Mouse (Mus musculus) limb, embryonic 10.5 days (tissue): ENCODE results near the gene Thsd4. TPM values are rescaled to one million over a fixed set of nuclear protein-coding genes. Genes with fewer than 3 reads are reported as not detected.

Experiments used
- DNase-seq: peaks from one replicate; pipeline ENCODE4 v3.0.0-alpha.2; 2017; ENCODE audit warnings: low spot score
- H3K27ac ChIP-seq: fragments of 300-500 bp; sonication (generic); 2 replicates; pipeline ENCODE4 v1.5.1; 2016; ENCODE audit warnings: mild to moderate bottlenecking
- H3K27me3 ChIP-seq: fragments of 300-500 bp; sonication (generic); 2 replicates; pipeline ENCODE4 v1.6.1; 2016; ENCODE audit warnings: low read depth, mild to moderate bottlenecking; ENCODE audit not compliant: poor library complexity, severe bottlenecking
- H3K36me3 ChIP-seq: fragments of 300-500 bp; sonication (generic); 2 replicates; pipeline ENCODE4 v1.6.1; 2016; ENCODE audit warnings: mild to moderate bottlenecking, moderate library complexity
- H3K4me1 ChIP-seq: fragments of 300-500 bp; sonication (generic); 2 replicates; pipeline ENCODE4 v1.6.1; 2016
- H3K4me3 ChIP-seq: fragments of 300-500 bp; sonication (generic); 2 replicates; pipeline ENCODE4 v1.5.1; 2016; ENCODE audit warnings: mild to moderate bottlenecking, moderate library complexity
- H3K9me3 ChIP-seq: fragments of 300-500 bp; sonication (generic); replicated peaks from 2 replicates; pipeline ENCODE4 v1.6.1; 2016; ENCODE audit warnings: mild to moderate bottlenecking
- WGBS: fragments of 180-500 bp; shearing (Covaris S2); methylation state at CpG from one replicate; pipeline ENCODE4 v1.1.7; 2016; 5-methylcytosine and 5-hydroxymethylcytosine counted together
- polyA plus RNA-seq: library from polyadenylated mRNA; unstranded; fragments of >200 nt; fragmentation: Nextera tagmentation; extraction: Ambion mirVana; gene quantifications from 2 replicates; pipeline ENCODE4 v1.2.1, GENCODE M21; 2016

Thsd4 gene
- polyA plus RNA-seq, 1 experiment from 2014 or later = 11.8 TPM

GRCm38 (mm10) chr9:60054951-60055350 is 466.9 kb downstream of the Thsd4 start:
- Histone ChIP-seq H3K4me1 (peaks cover 4% of the 10 kb centered on the region), H3K27me3 (no peaks in the 10 kb centered on the region), H3K36me3 (no peaks in the 10 kb centered on the region), H3K27ac (no peak overlapping the region), H3K9me3 (no peaks in the 10 kb centered on the region), H3K4me3 (no peak overlapping the region)
- 82% methylated on average over 5 of the region's 5 CpGs for WGBS
- DNase-seq = no peak

GRCm38 (mm10) chr9:60053117-60053516 is 468.7 kb downstream of the Thsd4 start:
- H3K4me1 ChIP-seq = peaks cover 4% of the 10 kb centered on the region
- no peak overlapping the region for H3K4me3 ChIP-seq
- no peak overlapping the region for H3K27ac ChIP-seq
- DNase-seq = no peak
- no peaks in the 10 kb centered on the region for H3K27me3 ChIP-seq
- no peaks in the 10 kb centered on the region for H3K36me3 ChIP-seq
- WGBS = 98% methylated on average over 5 of the region's 5 CpGs
- H3K9me3 ChIP-seq = no peaks in the 10 kb centered on the region

GRCm38 (mm10) chr9:60052415-60052814 is 469.4 kb downstream of the Thsd4 start:
- H3K27me3 ChIP-seq = no peaks in the 10 kb centered on the region
- H3K27ac ChIP-seq = no peak overlapping the region
- no peak overlapping the region for H3K4me3 ChIP-seq
- H3K9me3 ChIP-seq = no peaks in the 10 kb centered on the region
- H3K36me3 ChIP-seq = no peaks in the 10 kb centered on the region
- no peak for DNase-seq
- WGBS = 79% methylated on average over 4 of the region's 4 CpGs
- H3K4me1 ChIP-seq = peaks cover 4% of the 10 kb centered on the region

GRCm38 (mm10) chr9:60043175-60043574 is 478.7 kb downstream of the Thsd4 start:
- peak; percentile 23 for DNase-seq
- Histone ChIP-seq H3K9me3 (no peaks in the 10 kb centered on the region), H3K4me3 (no peak overlapping the region), H3K36me3 (0 out of 2 replicates have a peak, but pooled peaks cover 5% of the 10 kb centered on the region), H3K27ac (no peak overlapping the region), H3K27me3 (no peaks in the 10 kb centered on the region), H3K4me1 (peaks cover 24% of the 10 kb centered on the region)
- 89% methylated on average over 1 of the region's 1 CpGs for WGBS

GRCm38 (mm10) chr9:60034883-60035282 is 487.0 kb downstream of the Thsd4 start:
- H3K4me3 ChIP-seq = no peak overlapping the region
- H3K27me3 ChIP-seq = no peaks in the 10 kb centered on the region
- peaks cover 31% of the 10 kb centered on the region for H3K4me1 ChIP-seq
- DNase-seq = no peak
- H3K27ac ChIP-seq = no peak overlapping the region
- WGBS = 95% methylated on average over 4 of the region's 4 CpGs
- no peaks in the 10 kb centered on the region for H3K9me3 ChIP-seq
- no peaks in the 10 kb centered on the region for H3K36me3 ChIP-seq

GRCm38 (mm10) chr9:60027234-60027633 is 494.6 kb downstream of the Thsd4 start:
- no peak for DNase-seq
- Histone ChIP-seq H3K9me3 (no peaks in the 10 kb centered on the region), H3K4me1 (peaks cover 49% of the 10 kb centered on the region), H3K27me3 (no peaks in the 10 kb centered on the region), H3K27ac (no peak overlapping the region), H3K36me3 (no peaks in the 10 kb centered on the region), H3K4me3 (no peak overlapping the region)
- 78% methylated on average over 4 of the region's 4 CpGs for WGBS

GRCm38 (mm10) chr9:60026795-60027194 is 495.1 kb downstream of the Thsd4 start:
- Histone ChIP-seq H3K36me3 (no peaks in the 10 kb centered on the region), H3K27me3 (no peaks in the 10 kb centered on the region), H3K4me3 (no peak overlapping the region), H3K27ac (no peak overlapping the region), H3K9me3 (no peaks in the 10 kb centered on the region), H3K4me1 (peaks cover 52% of the 10 kb centered on the region)
- no peak for DNase-seq
- 79% methylated on average over 2 of the region's 2 CpGs for WGBS

- no peaks in the 10 kb centered on the region for H3K36me3 ChIP-seq
- no peak overlapping the region for H3K4me3 ChIP-seq
- DNase-seq = no peak
- H3K27ac ChIP-seq = no peak overlapping the region
- H3K9me3 ChIP-seq = no peaks in the 10 kb centered on the region
- H3K4me1 ChIP-seq = peaks cover 56% of the 10 kb centered on the region
- 70% methylated on average over 6 of the region's 6 CpGs for WGBS
- no peaks in the 10 kb centered on the region for H3K27me3 ChIP-seq
Observed at GRCm38 (mm10) chr9:60025919-60026318, 495.9 kb downstream of the Thsd4 start.

- H3K4me1 ChIP-seq = peaks cover 65% of the 10 kb centered on the region
- no peaks in the 10 kb centered on the region for H3K9me3 ChIP-seq
- no peak overlapping the region for H3K27ac ChIP-seq
- WGBS = 6% methylated on average over 5 of the region's 5 CpGs
- DNase-seq = no peak
- no peaks in the 10 kb centered on the region for H3K36me3 ChIP-seq
- no peaks in the 10 kb centered on the region for H3K27me3 ChIP-seq
- H3K4me3 ChIP-seq = no peak overlapping the region
Observed at GRCm38 (mm10) chr9:60024971-60025370, 496.9 kb downstream of the Thsd4 start.

- no peak overlapping the region for H3K27ac ChIP-seq
- H3K27me3 ChIP-seq = no peaks in the 10 kb centered on the region
- no peaks in the 10 kb centered on the region for H3K36me3 ChIP-seq
- peaks cover 66% of the 10 kb centered on the region for H3K4me1 ChIP-seq
- DNase-seq = no peak
- 16% methylated on average over 5 of the region's 5 CpGs for WGBS
- no peak overlapping the region for H3K4me3 ChIP-seq
- H3K9me3 ChIP-seq = no peaks in the 10 kb centered on the region
Observed at GRCm38 (mm10) chr9:60024545-60024944, 497.3 kb downstream of the Thsd4 start.

GRCm38 (mm10) chr9:60022331-60022730 is 499.5 kb downstream of the Thsd4 start:
- DNase-seq = no peak
- 55% methylated on average over 3 of the region's 3 CpGs for WGBS
- Histone ChIP-seq H3K4me3 (no peak overlapping the region), H3K27ac (peak overlapping the region; percentile 66), H3K36me3 (no peaks in the 10 kb centered on the region), H3K9me3 (no peaks in the 10 kb centered on the region), H3K27me3 (no peaks in the 10 kb centered on the region), H3K4me1 (peaks cover 59% of the 10 kb centered on the region)

- no peak for DNase-seq
- Histone ChIP-seq H3K4me1 (peaks cover 48% of the 10 kb centered on the region), H3K27me3 (no peaks in the 10 kb centered on the region), H3K27ac (no peak overlapping the region), H3K9me3 (no peaks in the 10 kb centered on the region), H3K4me3 (no peak overlapping the region), H3K36me3 (no peaks in the 10 kb centered on the region)
- 21% methylated on average over 1 of the region's 1 CpGs for WGBS
Observed at GRCm38 (mm10) chr9:60020444-60020843, 501.4 kb downstream of the Thsd4 start.

- no peaks in the 10 kb centered on the region for H3K27me3 ChIP-seq
- H3K9me3 ChIP-seq = no peaks in the 10 kb centered on the region
- peaks cover 4% of the 10 kb centered on the region for H3K4me1 ChIP-seq
- H3K36me3 ChIP-seq = no peaks in the 10 kb centered on the region
- no peak overlapping the region for H3K4me3 ChIP-seq
- WGBS = 79% methylated on average over 1 of the region's 1 CpGs
- H3K27ac ChIP-seq = no peak overlapping the region
- DNase-seq = no peak
Observed at GRCm38 (mm10) chr9:60010285-60010684, 511.6 kb downstream of the Thsd4 start.

GRCm38 (mm10) chr9:60008936-60009335 is 512.9 kb downstream of the Thsd4 start:
- Histone ChIP-seq H3K4me3 (no peak overlapping the region), H3K27ac (peak overlapping the region; percentile 26; the same call in 1 of the 2 replicates), H3K27me3 (no peaks in the 10 kb centered on the region), H3K9me3 (no peaks in the 10 kb centered on the region), H3K36me3 (no peaks in the 10 kb centered on the region), H3K4me1 (peaks cover 4% of the 10 kb centered on the region)
- WGBS = 84% methylated on average over 7 of the region's 7 CpGs
- no peak for DNase-seq
